Mouse (Mus musculus) megakaryocyte, adult 5-6 weeks (primary cell): Measurements from ENCODE around the gene Crct1. TPM values are rescaled to one million over a fixed set of nuclear protein-coding genes. Genes with fewer than 3 reads are reported as not detected.

Experiments
- ATAC-seq: 2 replicates; pipeline ENCODE4 v1.8.0; 2016; ENCODE audit warnings: mild to moderate bottlenecking, inconsistent platforms; ENCODE audit not compliant: poor library complexity, severe bottlenecking
- total RNA-seq, 2 experiments: library from RNA; stranded (forward) in 1 of 2; stranded (reverse) in 1 of 2; fragments of 153-499, 151-499 nt in 1 of 2; fragments of 221-1000, 200-1000 nt in 1 of 2; gene quantifications; 2 replicates each; pipeline versions ENCODE4 v1.2.3 to v1.2.4; 2015 to 2017

Gene Crct1
- total RNA-seq (2015) (not detected in 2 replicates), total RNA-seq (2017) (not detected in 2 replicates)

DNA sequence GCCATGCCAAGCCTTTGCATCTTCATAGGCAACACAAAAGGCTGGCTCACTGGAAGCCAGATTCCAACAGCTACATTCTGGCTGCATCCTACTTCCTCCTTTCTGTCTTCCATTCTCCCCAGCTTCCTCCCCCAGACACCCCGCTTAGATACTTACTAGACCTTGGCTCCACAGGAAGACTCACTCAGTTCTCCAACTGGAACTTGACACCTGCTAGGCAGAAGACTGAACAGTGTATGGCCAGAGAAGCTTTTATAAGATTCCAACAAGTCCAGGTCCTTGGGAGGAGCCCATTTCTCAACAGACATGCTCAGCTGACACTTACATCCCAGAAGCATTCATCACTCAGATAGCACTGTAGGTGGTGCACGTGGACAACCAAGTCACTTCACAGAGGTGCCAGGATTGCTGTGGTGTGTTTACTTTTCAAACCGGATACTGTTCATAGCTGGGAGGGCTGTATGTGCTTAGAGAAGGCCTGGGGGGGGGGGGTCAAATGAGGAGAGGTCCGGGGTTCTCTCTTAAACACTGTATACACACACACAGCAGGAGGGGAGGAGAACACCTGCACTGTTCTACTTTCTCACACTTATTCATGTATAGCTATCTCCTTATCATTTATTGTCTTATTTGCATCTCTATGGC, at the start of gene Crct1:
Crct1 (minus strand) TSS at position 228 of the 645 bp plus-strand sequence.
- no peak for ATAC-seq

DNA sequence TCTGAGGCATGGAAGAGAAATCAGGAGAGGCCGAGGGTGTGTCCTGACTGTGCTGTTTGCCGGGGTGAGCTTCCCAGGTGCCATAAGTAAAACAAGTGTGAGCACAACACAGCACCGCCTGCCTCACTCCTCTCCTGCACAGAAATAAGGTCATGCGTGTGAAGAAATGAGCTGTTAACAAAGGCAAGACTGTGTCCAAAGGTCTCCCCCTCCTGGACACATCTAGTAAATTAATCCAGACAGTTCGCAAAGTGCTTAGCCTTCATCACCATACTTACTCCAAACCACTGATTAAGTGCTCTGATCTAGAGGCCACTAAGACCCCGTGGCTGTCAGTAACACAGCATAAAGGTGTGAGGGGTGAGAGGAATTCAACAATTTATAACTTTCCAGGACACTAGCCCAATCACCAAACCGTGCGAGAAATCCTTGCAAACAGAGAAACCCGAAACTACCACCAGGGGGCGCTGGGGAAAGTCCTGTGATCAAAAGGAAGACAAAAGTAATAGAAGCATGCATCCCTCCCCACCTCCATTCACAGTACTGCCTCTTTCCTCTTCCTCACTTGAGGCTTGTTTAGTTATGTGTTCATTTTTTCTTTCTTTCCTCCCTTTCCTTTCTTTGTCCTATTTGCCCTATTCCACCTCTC, 37.5 kb upstream of the Crct1 start:
- ATAC-seq = no peak

DNA sequence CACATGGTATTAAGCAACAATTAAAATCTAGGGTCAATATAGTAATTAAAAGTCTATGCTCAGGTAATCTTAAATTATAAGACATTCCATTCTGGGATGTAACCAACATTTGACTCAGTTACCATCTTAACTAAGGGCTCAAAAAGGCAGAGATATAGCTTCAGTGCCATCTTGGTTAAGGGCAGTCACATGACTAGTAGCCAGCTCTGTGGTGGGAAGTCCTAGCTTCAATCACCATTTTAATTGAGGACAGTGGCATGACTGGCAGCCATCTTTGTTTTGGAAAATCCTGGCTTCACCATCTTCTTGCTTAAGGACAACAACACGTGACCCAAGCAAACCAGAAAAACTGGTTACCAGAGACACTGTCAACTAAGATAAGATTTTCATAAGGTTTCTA, 34.7 kb upstream of the Crct1 start:
- ATAC-seq = no peak

DNA sequence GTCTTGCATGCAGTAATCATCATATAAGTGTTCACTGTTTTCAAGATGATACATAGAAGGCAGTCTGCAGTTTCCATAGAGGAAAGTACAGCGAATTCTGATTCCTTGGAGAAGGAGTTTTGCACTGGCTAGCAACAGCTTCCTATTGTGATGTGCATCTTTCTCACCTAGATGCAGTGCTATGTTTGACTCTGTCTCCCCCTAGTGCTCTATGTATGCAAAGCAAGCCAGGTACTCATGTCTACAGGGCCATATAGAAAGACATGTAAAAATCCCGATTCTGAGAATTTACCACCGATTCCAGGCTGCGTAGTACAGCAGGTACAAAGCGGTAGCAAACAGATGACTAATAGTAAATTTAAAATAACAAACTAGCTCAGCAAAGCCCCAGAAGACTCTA, 16.0 kb upstream of the Crct1 start:
- ATAC-seq = no peak

DNA sequence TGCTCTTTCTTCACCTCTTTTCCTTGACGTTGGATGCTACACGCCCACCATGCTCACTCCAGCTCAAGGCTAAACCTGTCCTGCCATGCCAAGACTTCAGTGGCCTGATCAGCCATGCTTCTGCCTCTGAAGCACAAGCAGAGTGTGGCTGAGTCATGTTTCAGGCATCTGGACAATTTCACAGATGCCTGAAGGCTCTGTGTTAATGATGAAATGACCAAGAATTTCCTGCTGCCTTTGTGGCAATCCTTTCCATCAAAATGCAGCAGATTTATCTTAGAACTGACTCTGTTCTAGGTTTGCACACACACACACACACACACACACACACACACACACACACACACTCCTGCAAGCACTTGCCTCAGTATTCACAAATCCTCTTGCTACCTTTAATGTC, 10.0 kb upstream of the Crct1 start:
- no peak for ATAC-seq

DNA sequence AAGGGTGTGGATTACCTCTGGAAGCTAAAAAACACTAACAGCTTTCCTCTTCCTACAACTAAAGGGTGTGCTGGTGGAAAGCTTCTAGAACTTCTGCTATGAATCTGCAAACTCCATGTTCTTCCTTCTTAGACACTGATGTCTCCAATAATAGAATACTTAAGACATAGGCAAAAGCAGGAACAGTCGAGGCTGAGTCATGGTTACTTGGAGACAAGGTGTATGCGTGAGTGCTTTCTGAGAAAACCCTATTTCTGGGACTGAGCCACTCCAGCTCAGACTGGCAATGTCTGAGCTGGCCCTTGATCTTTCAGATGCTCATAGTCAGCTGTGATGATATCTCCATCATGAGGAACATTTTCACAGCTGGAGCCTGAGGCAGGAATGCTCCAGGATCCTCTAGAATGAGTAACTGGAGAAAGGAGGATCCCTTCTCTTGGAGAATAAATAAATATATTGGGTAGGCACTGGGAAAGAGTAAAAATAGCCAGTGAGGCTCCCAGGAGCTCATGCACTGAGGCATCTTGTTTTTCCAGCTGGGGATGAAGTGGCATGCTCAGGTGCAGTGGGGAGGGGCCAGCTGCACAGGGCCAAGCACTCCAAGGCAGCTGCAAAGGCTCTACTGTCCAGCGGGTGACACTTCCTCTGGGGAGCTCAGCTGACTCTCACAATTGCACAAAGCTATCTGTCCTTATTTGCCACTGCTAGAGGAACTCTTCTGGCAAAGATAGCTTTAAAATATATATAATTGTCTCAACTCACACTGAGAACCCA, 8.1 kb upstream of the Crct1 start:
- ATAC-seq = no peak

DNA sequence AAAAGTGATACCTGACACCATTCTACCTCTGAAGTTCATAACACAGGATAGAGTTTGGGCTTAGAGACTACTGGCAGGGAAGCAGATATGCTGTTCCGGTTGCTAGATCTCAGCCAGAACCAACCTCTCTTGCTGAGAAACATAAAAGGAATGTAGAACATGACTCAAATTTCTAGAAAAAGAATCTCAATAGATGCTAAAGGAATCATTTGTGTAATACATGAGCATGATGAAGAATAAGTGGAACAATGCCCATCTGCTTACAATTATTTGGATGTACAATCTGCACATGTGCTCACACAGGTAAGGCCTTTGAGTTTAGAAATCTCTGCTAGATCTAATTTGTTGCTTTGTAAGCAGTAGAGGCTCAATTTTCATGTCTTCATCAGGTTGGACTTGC, 5.7 kb upstream of the Crct1 start:
- ATAC-seq = no peak

DNA sequence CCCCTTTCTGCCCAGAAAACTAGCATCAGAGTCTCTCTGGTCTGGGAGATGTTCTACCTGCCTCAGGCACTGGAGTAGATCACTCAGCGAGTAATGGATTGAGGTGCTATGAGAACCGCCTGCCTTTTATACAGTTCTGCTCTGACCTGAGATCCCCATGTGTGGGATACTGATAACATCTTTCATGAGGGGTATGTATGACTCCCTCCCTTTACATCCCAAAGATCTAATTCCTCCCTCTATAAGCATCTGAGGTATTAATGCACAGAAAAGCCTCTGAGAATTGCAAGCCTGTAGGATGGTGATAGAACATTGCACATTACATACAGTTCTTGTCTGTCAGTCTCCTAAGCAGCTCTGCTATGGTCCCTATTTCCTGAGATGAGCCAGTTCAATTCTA, 3.5 kb upstream of the Crct1 start, which contains the start of gene Lce1m:
Lce1m (minus strand) TSS at position 101 of the 400 bp plus-strand sequence.
- no peak for ATAC-seq

DNA sequence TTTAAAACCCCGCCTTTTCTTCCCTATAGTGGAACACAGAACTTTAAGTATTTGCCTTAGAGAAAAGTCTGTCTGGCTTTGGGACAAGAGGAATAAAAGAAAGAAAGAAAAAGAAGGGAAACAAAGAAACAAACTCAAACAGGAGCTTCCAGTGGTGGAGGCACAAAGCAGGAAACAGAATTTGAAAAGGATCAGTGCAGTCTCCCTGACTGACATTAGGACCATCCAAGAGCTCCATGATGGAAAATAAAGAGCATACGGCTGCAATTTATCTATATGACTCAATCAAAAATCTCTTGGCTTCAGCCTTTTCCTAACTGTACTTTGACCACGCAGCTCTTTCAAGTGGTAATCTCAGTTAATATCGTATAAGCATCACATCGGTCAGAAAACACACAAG, 616 bp downstream of the Crct1 start:
- ATAC-seq = no peak

DNA sequence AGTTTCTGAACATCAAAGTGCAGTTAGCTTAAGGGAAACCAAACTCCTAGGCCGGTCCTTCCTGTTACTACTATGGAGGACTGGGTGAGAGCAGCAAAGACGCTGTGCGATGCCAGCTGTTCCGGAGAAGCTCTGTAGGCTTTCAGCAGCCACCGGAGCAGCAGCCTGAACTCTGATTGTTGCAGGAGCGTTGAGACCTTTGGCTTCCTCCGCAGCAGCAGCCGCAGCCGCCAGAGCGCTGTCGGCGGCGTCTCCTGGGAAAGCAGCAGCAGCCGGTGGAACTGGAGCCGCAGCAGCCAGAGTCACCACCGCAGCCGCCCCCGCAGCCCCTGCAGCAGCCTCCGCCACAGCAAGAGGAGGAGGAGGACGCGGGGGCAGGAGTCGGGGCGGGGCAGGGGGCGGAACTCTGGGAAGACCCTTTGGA, 1.1 kb downstream of the Crct1 start:
- ATAC-seq = no peak

DNA sequence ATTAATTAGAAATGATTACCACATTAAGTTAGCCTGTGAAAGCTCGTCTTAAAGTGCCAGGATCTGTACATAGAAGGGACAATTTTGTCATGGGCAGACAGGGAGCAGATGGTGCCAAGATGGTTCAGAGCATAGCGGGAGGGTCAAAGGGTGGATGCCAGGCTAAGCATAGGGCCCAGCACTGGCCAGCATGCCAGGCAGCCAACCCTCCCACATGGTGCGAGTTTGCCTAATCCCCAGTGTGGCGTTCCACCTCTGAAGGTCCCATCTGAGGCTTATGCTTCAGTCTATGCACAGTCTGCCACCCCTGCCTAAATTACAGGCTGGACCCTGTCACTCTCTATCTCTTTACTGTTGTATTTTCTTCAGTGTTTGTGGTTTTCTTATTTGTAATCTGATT, 12.6 kb downstream of the Crct1 start:
- no peak for ATAC-seq

DNA sequence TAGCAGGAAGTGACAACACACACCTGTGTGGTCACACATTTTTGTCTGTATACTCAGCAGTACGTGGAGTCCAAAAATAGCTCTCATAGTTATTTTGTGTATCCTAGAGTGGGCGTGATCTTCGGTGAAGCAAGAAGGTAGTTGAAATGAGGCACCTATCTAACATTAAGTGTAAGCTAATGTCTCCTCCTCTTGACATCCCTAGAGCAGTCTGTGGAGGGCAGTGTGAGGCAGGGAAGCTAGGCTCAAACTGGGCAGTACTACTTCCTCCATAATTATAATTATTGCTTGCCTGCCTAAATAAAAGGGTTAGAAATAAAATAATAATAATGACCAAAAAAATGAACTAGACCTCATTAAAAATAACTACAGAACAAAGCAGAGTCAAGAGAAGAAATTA, 14.9 kb downstream of the Crct1 start:
- no peak for ATAC-seq

DNA sequence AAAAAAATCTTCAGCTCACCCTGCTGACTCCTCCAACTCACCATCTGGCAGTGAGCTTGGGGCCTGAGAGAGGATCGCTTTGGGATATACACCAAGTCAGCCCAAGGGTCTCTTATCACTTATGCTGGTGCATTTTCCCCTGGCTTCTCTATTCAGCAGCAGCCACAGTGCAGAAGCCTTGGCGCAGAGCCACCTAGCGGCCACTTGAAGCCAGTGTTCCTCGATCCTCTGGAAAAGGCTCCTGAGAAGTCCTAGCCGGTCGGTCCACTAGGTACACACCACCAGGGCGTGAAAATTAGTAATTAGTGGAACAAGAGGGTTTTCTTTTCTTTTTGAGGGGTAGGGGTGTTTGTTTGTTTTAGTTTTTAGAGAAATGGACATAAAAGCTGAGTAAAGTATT, 16.8 kb downstream of the Crct1 start:
- ATAC-seq = peak; percentile 27; the same call in 1 of the 2 replicates

DNA sequence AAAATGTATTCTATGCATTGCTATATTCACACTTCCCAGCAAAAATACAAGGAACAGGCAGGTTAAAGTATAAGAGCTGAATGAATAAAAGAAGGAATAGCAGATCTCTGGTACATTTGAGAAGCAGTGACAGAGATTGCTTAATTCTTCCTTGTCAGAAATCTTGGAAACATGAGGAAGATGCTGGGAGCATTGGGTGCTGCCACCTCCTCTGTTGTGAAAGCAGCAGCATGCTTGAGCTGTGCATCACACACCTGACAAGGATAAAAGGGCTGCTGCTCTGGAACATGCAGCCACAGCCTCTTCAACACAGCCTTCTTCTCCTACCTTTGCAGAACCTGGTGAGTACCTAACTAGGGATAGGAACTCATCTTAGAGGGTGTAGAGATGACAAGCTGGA, 23.6 kb downstream of the Crct1 start, which contains the start of gene Lce3f:
Lce3f (plus strand) TSS at position 301 of the 400 bp plus-strand sequence.
- no peak for ATAC-seq

DNA sequence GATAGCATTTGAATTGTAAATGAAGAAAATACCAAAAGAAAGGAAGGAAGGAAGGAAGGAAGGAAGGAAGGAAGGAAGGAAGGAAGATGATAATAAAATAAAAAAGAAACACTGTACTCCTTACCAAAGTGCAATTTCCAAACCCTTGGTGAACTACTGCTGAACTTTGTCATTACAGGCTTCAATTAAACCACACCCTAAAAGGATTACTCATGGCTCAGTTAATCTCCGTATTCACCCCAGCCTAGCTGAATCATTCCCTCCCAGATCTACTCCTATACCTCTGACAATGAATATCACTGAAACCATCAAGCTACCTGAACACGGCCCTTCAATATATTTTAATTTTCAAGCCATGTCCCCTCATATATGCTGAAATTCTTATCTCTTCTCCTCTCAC, 37.0 kb downstream of the Crct1 start:
- no peak for ATAC-seq

DNA sequence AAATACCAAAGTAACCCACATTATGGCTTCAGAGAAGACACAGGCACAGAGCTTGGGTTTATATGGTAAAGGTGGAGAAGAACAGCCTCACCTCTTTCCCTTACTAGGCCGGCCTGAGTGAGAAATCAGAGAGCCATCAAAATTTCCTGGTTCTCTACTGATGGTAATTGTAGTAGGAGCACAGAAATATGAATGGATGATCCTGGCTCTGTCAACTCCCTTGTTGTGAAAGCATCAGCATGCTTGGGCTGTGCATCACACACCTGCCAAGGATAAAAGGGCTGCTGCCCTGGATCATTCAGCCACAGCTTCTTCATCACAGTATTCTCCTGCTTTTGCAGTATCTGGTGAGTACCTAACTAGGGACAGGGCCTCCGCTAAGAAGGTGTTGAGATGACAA, 48.7 kb downstream of the Crct1 start, which contains the start of gene Lce3e:
Lce3e (plus strand) TSS at position 301 of the 400 bp plus-strand sequence.
- no peak for ATAC-seq

Other genes with a start within 250 kb of the Crct1 start
- gene Lce1i, start 236.8 kb downstream of the Crct1 start, total RNA-seq (2015) = not detected in 2 replicates
- not detected in 2 replicates for gene Lce1i, start 236.8 kb downstream of the Crct1 start, total RNA-seq (2017)
- not detected in 2 replicates for gene Lce1j, start 225.2 kb downstream of the Crct1 start, total RNA-seq (2015)
- gene Lce1j, start 225.2 kb downstream of the Crct1 start, total RNA-seq (2017) = not detected in 2 replicates
- gene Lce1k, start 207.8 kb downstream of the Crct1 start, total RNA-seq (2015) = not detected in 2 replicates
- not detected in 2 replicates for gene Lce1k, start 207.8 kb downstream of the Crct1 start, total RNA-seq (2017)
- not detected in 2 replicates for gene Kprp, start 188.4 kb downstream of the Crct1 start, total RNA-seq (2015)
- not detected in 2 replicates for gene Kprp, start 188.4 kb downstream of the Crct1 start, total RNA-seq (2017)
- not detected in 2 replicates for gene Lce1l, start 164.4 kb downstream of the Crct1 start, total RNA-seq (2015)
- gene Lce1l, start 164.4 kb downstream of the Crct1 start, total RNA-seq (2017) = not detected in 2 replicates
- gene 2310050C09Rik, start 145.5 kb downstream of the Crct1 start, total RNA-seq (2015) = not detected in 2 replicates
- not detected in 2 replicates for gene 2310050C09Rik, start 145.5 kb downstream of the Crct1 start, total RNA-seq (2017)
- not detected in 2 replicates for gene Lce3a, start 89.5 kb downstream of the Crct1 start, total RNA-seq (2015)
- gene Lce3a, start 89.5 kb downstream of the Crct1 start, total RNA-seq (2017) = not detected in 2 replicates
- not detected in 2 replicates for gene Lce3b, start 82.7 kb downstream of the Crct1 start, total RNA-seq (2015)
- gene Lce3b, start 82.7 kb downstream of the Crct1 start, total RNA-seq (2017) = not detected in 2 replicates
- not detected in 2 replicates for gene Lce3c, start 71.2 kb downstream of the Crct1 start, total RNA-seq (2015)
- not detected in 2 replicates for gene Lce3c, start 71.2 kb downstream of the Crct1 start, total RNA-seq (2017)
- not detected in 2 replicates for gene Lce3d, start 58.3 kb downstream of the Crct1 start, total RNA-seq (2015)
- not detected in 2 replicates for gene Lce3d, start 58.3 kb downstream of the Crct1 start, total RNA-seq (2017)
- gene Lce3e, start 48.6 kb downstream of the Crct1 start, total RNA-seq (2015) = not detected in 2 replicates
- gene Lce3e, start 48.6 kb downstream of the Crct1 start, total RNA-seq (2017) = not detected in 2 replicates
- not detected in 2 replicates for gene Lce3f, start 23.5 kb downstream of the Crct1 start, total RNA-seq (2015)
- gene Lce3f, start 23.5 kb downstream of the Crct1 start, total RNA-seq (2017) = not detected in 2 replicates
- gene Lce1m, start 3.4 kb upstream of the Crct1 start, total RNA-seq (2015) = not detected in 2 replicates
- gene Lce1m, start 3.4 kb upstream of the Crct1 start, total RNA-seq (2017) = not detected in 2 replicates
- gene Gm4858, start 53.1 kb upstream of the Crct1 start, total RNA-seq (2015) = not detected in 2 replicates
- gene Gm4858, start 53.1 kb upstream of the Crct1 start, total RNA-seq (2017) = not detected in 2 replicates
- gene Crnn, start 129.1 kb upstream of the Crct1 start, total RNA-seq (2015) = not detected in 2 replicates
- gene Crnn, start 129.1 kb upstream of the Crct1 start, total RNA-seq (2017) = not detected in 2 replicates
- not detected in 2 replicates for gene Flg2, start 181.6 kb upstream of the Crct1 start, total RNA-seq (2015)
- gene Flg2, start 181.6 kb upstream of the Crct1 start, total RNA-seq (2017) = not detected in 2 replicates